Mouse (Mus musculus) heart, postnatal 10 days (tissue): ENCODE measurements around the gene Calr. TPM values are rescaled to one million over a fixed set of nuclear protein-coding genes. Genes with fewer than 3 reads are reported as not detected.

Source experiments
- DNase-seq, 2 experiments: peaks; one replicate each; pipeline ENCODE4 v3.0.0; 2021
- intact Hi-C: fragments of 180-260 bp; cut with DNase I; formaldehyde crosslinking; loops from one replicate; pipeline ENCODE4 v1.15.1; 2025
- microRNA-seq, 2 experiments: library from miRNA; unstranded; fragments of <30 nt; microRNA quantifications; one replicate each; pipeline ENCODE4 v1.2.0; 2022
- total RNA-seq, 2 experiments: library from RNA; stranded (reverse); gene quantifications; 2 replicates each; pipeline ENCODE4 v1.2.3; 2021

Calr gene
- total RNA-seq, 2 experiments from 2014 or later, result 275 to 333 TPM

- DNase-seq, result peak; percentile 59 to 63
- intact Hi-C loops, result no loop called here
Observed at GRCm38 (mm10) chr8:84794486-84794885, 52.2 kb downstream of the Calr start.

- intact Hi-C loops, result no loop called here
- DNase-seq, result peak; percentile 78 to 84
Observed at GRCm38 (mm10) chr8:84793791-84794485, 52.8 kb downstream of the Calr start.

DNA sequence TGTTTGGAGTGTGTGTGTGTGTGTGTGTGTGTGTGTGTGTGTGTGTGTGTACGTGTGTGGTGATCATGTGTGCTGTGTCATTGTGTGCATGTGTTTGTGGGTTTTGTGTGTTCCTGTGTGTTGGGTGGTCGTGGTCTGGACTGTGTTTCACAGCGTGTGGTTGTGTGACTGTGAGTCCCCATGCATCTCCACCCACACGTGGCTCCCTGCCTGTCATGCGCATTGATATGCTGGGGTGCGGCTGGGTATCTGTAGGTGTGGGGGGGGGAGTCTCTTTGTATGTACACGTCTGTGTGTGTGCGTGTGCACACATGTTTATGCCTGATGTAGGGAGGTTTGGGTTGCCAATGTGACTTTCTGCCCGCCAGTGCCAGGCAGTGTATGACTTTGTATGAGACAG is 53.6 kb downstream of the Calr start:
- no peak for DNase-seq
- intact Hi-C loops, result no loop called here

DNA sequence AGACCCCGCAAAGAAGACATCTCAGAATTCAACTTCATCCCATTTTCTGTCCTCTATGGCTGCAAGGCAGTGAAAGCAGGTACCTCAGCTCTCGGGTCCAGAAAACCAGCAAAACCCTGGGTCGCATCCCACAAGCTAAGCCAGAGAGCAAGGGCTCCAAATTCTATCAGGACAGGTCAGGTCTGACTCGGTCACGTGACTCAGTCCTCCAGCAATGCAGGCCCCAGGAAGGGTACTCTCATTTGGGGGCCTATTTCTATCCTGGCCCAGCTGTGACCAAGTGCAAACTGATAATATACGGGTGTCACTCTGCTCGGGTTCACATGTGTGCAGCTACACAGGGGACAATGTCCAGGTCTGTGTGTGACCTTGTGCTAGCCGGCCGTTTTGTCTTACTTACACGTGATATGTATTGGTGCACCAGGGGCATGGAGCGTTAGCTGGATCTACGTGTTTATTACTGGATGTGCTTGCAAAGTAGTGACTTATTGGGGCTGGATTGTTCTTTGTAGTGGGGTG is 54.2 kb downstream of the Calr start:
- intact Hi-C loops, result no loop called here
- peak; percentile 47 to 56 for DNase-seq

Small RNAs within 50 kb of the gene (microRNA-seq; reads per million reads assigned to microRNA genes)
- gene Mir7069, result 3.5 to 3.6 reads per million in 2 experiments

Other genes with a start within 250 kb of the Calr start
- 10 to 100 TPM; 30.8 to 31.4 TPM for gene Ier2, start 184.1 kb downstream of the Calr start, total RNA-seq
- gene Trmt1, start 160.6 kb downstream of the Calr start, total RNA-seq, result 10 to 100 TPM; 40.3 to 40.6 TPM
- gene Nacc1, start 159.1 kb downstream of the Calr start, total RNA-seq, result 10 to 100 TPM; 50.2 TPM
- 1 to 10 TPM; 8.4 to 9.1 TPM for gene Lyl1, start 145.5 kb downstream of the Calr start, total RNA-seq
- gene G430095P16Rik, start 123.9 kb downstream of the Calr start, total RNA-seq, result under 1 TPM; 0.50 to 0.89 TPM
- 100 to 1,000 TPM; 256 to 266 TPM for gene Nfix, start 46.6 kb downstream of the Calr start, total RNA-seq
- gene Dand5, start 24.1 kb downstream of the Calr start, total RNA-seq, result 1 to 10 TPM; 3.1 to 3.8 TPM
- 10 to 100 TPM; 23.7 to 25.0 TPM for gene Gadd45gip1, start 15.4 kb downstream of the Calr start, total RNA-seq
- 10 to 100 TPM; 77.8 to 88.5 TPM for gene Rad23a, start 6.3 kb downstream of the Calr start, total RNA-seq
- gene Farsa, start 10.1 kb upstream of the Calr start, total RNA-seq, result 10 to 100 TPM; 31.7 to 32.5 TPM
- 1 to 10 TPM; 6.9 TPM for gene Syce2, start 25.2 kb upstream of the Calr start, total RNA-seq
- gene Gcdh, start 47.0 kb upstream of the Calr start, total RNA-seq, result 10 to 100 TPM; 31.7 to 32.8 TPM
- gene Klf1, start 55.0 kb upstream of the Calr start, total RNA-seq, result under 1 TPM; 0.17 to 0.22 TPM
- gene Dnase2a, start 61.6 kb upstream of the Calr start, total RNA-seq, result 1 to 10 TPM; 6.4 to 7.3 TPM
- under 1 TPM in 1 of 2 experiments, not detected in 1; 0.07 TPM for gene Mast1, start 90.4 kb upstream of the Calr start, total RNA-seq
- gene Rtbdn, start 100.1 kb upstream of the Calr start, total RNA-seq, result not detected
- 1 to 10 TPM in 1 of 2 experiments, not detected in 1; 1.6 TPM for gene Gm49661, start 122.5 kb upstream of the Calr start, total RNA-seq
- gene Prdx2, start 122.7 kb upstream of the Calr start, total RNA-seq, result 100 to 1,000 TPM; 689 to 769 TPM
- 10 to 100 TPM; 53.4 to 55.4 TPM for gene Rnaseh2a, start 122.8 kb upstream of the Calr start, total RNA-seq
- gene Junb, start 131.8 kb upstream of the Calr start, total RNA-seq, result 10 to 100 TPM; 12.6 to 12.7 TPM
- gene Hook2, start 143.7 kb upstream of the Calr start, total RNA-seq, result 1 to 10 TPM; 1.8 to 2.3 TPM
- gene Best2, start 167.6 kb upstream of the Calr start, total RNA-seq, result not detected
- gene Asna1, start 178.3 kb upstream of the Calr start, total RNA-seq, result 10 to 100 TPM; 78.6 to 79.7 TPM
- 100 to 1,000 TPM; 117 to 120 TPM for gene Trir, start 179.9 kb upstream of the Calr start, total RNA-seq
- gene Tnpo2, start 190.0 kb upstream of the Calr start, total RNA-seq, result 10 to 100 TPM; 32.2 to 39.6 TPM
- gene Fbxw9, start 213.1 kb upstream of the Calr start, total RNA-seq, result 10 to 100 TPM; 12.6 to 13.0 TPM
- not detected for gene Gm5741, start 221.0 kb upstream of the Calr start, total RNA-seq
- 10 to 100 TPM; 28.0 to 29.5 TPM for gene Dhps, start 224.8 kb upstream of the Calr start, total RNA-seq
- gene Wdr83os, start 233.8 kb upstream of the Calr start, total RNA-seq, result 10 to 100 TPM; 48.5 to 51.6 TPM
- gene Wdr83, start 234.4 kb upstream of the Calr start, total RNA-seq, result 10 to 100 TPM; 27.4 to 27.7 TPM
- gene Man2b1, start 236.3 kb upstream of the Calr start, total RNA-seq, result 10 to 100 TPM; 32.5 to 34.6 TPM